Mouse (Mus musculus) stomach, postnatal 0 days (tissue): ENCODE data around the gene Ptpn11.

Experiments
- CTCF ChIP-seq: IDR thresholded peaks from 2 replicates; pipeline ENCODE4 v1.5.1; 2016; ENCODE audit warnings: antibody characterized with exemption, low read depth, mild to moderate bottlenecking, moderate library complexity
- EP300 ChIP-seq: optimal IDR thresholded peaks from 2 replicates; pipeline ENCODE3; 2016; ENCODE audit warnings: antibody characterized with exemption

DNA sequence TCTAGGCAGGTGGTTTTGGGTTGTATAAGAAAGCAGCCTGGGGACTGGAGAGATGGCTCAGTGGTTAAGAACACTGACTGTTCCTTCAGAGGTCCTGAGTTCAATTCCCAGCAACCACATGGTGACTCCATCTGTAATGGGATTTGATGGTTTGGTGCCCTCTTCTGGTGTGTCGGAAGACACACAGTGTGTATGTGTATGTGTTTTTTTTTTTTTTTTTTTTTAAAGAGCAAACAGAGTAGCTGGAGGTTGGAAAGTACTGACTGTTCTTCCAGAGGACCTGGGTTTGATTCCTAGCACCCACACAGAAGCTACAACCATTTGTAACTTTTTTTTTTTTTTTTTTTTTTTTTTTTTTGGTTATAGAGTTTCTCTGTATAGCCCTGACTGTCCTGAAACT lies 41.6 kb upstream of the Ptpn11 start:
- TF ChIP-seq CTCF (no peak), EP300 (no peak)
